Mouse (Mus musculus) inflammation-experienced regulatory T-cells, adult 16 weeks (primary cell): ENCODE data around the gene Fam69a. TPM values are rescaled to one million over a fixed set of nuclear protein-coding genes. Genes with fewer than 3 reads are reported as not detected.

Source experiments
- polyA plus RNA-seq: library from polyadenylated mRNA; unstranded; fragments of 100-300 nt; shearing (Covaris generic); gene quantifications from one replicate; pipeline ENCODE4 v1.2.1, GENCODE M21; 2017

Gene Fam69a
- 78.5 TPM for polyA plus RNA-seq

DNA sequence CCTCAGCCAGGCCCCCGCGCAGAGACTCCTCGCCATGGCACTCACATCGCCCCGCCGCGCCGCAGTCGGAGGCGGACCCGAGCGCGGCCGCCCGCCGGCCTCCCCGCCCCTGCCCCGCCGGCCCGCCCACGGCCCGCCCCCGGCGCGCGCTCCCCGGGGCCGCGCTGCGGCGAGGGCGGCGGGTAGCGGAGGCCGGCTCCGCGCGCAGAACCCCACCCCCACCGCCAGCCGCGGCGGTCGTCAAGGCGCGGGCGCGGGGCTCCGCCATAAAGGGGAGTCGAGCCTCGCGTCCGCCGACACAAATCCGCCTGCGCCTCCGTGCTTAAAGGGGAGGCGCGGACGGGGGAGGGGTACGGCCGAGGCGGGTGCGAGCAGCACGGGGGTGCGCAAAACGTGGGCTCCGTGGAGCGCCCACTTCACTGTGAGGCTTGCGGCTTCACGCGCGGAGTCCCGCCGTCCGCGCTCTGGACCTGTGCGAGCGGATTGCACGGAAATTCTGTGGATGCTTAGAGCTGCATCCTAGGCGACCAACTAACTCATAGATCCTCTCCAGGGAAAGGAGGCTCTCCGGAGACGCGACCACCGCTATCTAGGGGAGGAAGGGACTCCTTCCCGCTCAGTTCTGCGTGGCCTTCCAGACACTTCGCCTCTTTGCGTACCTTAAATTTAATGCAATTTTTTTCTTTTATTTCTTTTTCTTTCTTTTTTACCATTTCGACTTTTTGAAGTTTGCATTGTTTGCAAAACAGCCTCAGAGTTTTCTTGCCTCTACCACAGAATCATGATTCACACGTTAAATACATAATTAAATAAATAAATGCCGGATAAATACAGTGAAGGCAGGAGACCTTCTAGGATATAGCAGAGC, at the start of gene Fam69a:
Gene Fam69a, minus strand, starts transcription at position 119 of the 868 bp plus-strand sequence.

DNA sequence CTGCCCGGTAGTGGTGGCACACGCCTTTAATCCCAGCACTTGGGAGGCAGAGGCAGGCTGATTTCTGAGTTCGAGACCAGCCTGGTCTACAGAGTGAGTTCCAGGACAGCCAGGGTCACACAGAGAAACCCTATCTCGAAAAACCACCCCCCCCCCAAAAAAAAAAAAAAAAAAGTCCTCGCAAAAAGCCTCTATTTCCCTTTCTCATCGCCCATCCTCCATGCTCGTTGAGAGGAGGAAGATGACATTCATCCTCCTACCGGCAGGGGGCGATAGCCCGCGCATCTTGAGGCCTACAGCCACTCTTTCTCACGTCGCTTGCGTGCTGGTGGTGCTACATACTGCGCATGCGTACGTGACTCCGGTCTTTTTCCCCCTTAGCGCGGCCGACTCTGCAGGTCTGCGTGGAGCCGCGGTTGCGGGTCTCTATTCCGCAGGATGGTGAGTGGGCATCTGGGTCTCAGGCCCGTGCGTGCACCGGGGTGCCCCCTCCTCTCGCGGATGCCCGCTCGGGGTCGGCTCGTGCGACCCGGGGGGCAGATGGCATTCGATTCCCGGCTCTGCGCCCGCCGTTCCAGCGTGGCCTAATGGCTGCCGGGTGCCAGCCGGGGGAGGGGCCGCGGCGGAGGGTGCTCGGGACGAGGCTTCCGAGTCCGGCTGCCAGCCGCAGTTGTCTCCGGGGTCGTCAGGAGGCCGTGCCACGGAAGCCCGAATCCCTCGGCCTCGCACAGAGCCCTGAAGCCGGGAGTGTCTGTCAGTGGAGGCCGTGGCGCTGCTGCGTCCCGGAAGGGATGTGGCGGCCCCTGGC, 86.5 kb downstream of the Fam69a start, which contains the start of gene Rpl5:
Gene Rpl5, plus strand, starts transcription at position 297 of the 808 bp plus-strand sequence.

DNA sequence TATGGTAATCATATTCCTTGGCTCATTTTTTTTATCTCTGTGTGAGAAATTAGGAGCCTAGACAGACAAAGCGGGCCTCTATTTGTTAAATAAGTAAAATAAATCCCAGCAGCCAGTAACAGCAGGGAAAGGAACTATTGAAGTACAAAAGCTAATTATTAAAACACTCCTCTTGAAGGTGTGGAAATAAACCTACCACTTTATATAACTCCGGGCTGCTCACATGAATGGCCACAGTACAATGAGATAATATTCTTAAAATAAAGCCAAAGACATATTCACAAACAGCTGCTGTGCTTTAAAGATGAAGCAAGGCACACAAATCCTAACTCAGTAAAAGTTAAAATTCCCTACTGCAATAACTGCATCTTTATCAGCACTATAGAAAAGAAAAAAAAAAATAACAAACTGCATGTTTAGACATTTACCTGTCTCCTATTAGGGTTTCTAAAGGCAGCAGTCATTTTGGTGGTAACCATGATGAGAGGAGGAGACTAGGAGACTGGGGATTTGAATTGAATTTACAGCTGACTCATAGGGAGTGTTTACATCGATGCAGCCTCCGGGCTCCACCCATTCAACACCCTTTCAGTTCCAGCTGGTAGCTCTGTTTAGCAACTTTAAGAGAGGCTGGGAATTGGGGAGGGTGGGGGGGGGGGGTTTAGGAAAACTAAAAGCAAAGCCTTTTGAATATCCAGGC, 112.2 kb downstream of the Fam69a start, which contains the start of gene Evi5:
Gene Evi5, minus strand, starts transcription at position 547 of the 700 bp plus-strand sequence.

Other genes starting within 250 kb of the Fam69a start
- not detected for gene Ube2d2b, start 157.0 kb downstream of the Fam69a start, polyA plus RNA-seq
- gene Evi5, start 112.0 kb downstream of the Fam69a start, polyA plus RNA-seq, result 0.59 TPM
- 26.2 TPM for gene Rpl5, start 86.6 kb downstream of the Fam69a start, polyA plus RNA-seq
- gene Mtf2, start 78.6 kb upstream of the Fam69a start, polyA plus RNA-seq, result 119 TPM
- 89.0 TPM for gene Tmed5, start 145.5 kb upstream of the Fam69a start, polyA plus RNA-seq
- 2.3 TPM for gene Ccdc18, start 145.8 kb upstream of the Fam69a start, polyA plus RNA-seq